Mouse (Mus musculus): ENCODE data around the gene Wbp1.

DNA sequence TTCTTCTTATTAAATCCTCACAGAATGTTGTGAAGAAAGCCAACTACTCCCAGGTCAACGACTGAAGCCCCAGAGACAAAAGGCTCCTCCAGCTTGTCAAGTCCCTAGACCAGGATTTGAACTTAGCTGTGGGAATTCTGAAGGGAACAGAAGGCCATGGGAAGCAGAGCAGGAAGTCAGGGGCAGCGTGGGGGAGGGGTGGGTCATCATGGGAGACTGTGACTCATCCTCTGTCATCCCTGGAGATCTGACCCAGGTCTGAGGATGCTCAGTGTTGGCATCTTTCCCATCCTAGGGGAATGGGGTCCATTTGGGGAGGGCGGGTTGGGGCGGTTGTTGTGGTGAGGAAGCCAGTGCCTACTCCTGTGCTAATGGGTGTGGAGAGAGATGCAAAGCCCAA lies 20.3 kb upstream of the Wbp1 start:
- TF ChIP-seq CTCF (IDR thresholded peaks at IDR 0.05; ENCODE audit: low read depth): no peak
- TF ChIP-seq EP300 (IDR thresholded peaks at IDR 0.05; ENCODE audit: low read depth): no peak

All from heart, postnatal 0 days (tissue).